Mouse (Mus musculus) midbrain, embryonic 11.5 days (tissue): Measurements from ENCODE around the gene Ptprn. TPM values are rescaled to one million over a fixed set of nuclear protein-coding genes. Genes with fewer than 3 reads are reported as not detected.

Source experiments
- ATAC-seq: fragments of 200-750 bp; cut with Nextera tagmentation; 2 replicates; pipeline ENCODE4 v1.8.0; 2017; ENCODE audit warnings: moderate TSS enrichment, moderate library complexity; ENCODE audit not compliant: low FRiP score
- DNase-seq: peaks from one replicate; pipeline ENCODE4 v3.0.0; 2015; ENCODE audit warnings: low spot score; ENCODE audit errors: missing footprints
- H3K27ac ChIP-seq: fragments of 300-500 bp; sonication (generic); 2 replicates; pipeline ENCODE4 v1.5.1; 2014; ENCODE audit warnings: low read depth, low read length
- H3K27me3 ChIP-seq: fragments of 300-500 bp; sonication (generic); 2 replicates; pipeline ENCODE4 v1.6.1; 2014; ENCODE audit warnings: mild to moderate bottlenecking, low read length, moderate library complexity, mixed read lengths; ENCODE audit not compliant: control insufficient read depth, insufficient read depth
- H3K36me3 ChIP-seq: fragments of 300-500 bp; sonication (generic); 2 replicates; pipeline ENCODE4 v1.6.1; 2014; ENCODE audit warnings: mild to moderate bottlenecking, low read length, moderate library complexity, mixed read lengths; ENCODE audit not compliant: control insufficient read depth, insufficient read depth
- H3K4me1 ChIP-seq: fragments of 300-500 bp; sonication (generic); 2 replicates; pipeline ENCODE4 v1.6.1; 2014; ENCODE audit warnings: low read length; ENCODE audit not compliant: control insufficient read depth, insufficient read depth
- H3K4me2 ChIP-seq: fragments of 300-500 bp; sonication (generic); 2 replicates; pipeline ENCODE4 v1.6.1; 2014; ENCODE audit warnings: mild to moderate bottlenecking, moderate library complexity
- H3K4me3 ChIP-seq: fragments of 300-500 bp; sonication (generic); 2 replicates; pipeline ENCODE4 v1.5.1; 2014; ENCODE audit warnings: low read depth, low read length
- H3K9ac ChIP-seq: fragments of 300-500 bp; sonication (generic); 2 replicates; pipeline ENCODE4 v1.6.1; 2014; ENCODE audit warnings: low read length
- H3K9me3 ChIP-seq: fragments of 300-500 bp; sonication (generic); 2 replicates; pipeline ENCODE4 v1.6.1; 2016; ENCODE audit warnings: low read length; ENCODE audit not compliant: control insufficient read depth
- WGBS: fragments of 180-500 bp; shearing (Covaris S2); extraction: QIAGEN DNeasy Blood & Tissue Kit; methylation state at CpG from one replicate; pipeline ENCODE4 v1.1.7; 2014; 5-methylcytosine and 5-hydroxymethylcytosine counted together
- polyA plus RNA-seq: library from polyadenylated mRNA; unstranded; fragments of >200 nt; fragmentation: Nextera tagmentation; extraction: Ambion mirVana; gene quantifications from 2 replicates; pipeline ENCODE4 v1.2.1, GENCODE M21; 2014

The Ptprn gene
- 4.2 and 4.4 TPM in 2 replicates for polyA plus RNA-seq

DNA sequence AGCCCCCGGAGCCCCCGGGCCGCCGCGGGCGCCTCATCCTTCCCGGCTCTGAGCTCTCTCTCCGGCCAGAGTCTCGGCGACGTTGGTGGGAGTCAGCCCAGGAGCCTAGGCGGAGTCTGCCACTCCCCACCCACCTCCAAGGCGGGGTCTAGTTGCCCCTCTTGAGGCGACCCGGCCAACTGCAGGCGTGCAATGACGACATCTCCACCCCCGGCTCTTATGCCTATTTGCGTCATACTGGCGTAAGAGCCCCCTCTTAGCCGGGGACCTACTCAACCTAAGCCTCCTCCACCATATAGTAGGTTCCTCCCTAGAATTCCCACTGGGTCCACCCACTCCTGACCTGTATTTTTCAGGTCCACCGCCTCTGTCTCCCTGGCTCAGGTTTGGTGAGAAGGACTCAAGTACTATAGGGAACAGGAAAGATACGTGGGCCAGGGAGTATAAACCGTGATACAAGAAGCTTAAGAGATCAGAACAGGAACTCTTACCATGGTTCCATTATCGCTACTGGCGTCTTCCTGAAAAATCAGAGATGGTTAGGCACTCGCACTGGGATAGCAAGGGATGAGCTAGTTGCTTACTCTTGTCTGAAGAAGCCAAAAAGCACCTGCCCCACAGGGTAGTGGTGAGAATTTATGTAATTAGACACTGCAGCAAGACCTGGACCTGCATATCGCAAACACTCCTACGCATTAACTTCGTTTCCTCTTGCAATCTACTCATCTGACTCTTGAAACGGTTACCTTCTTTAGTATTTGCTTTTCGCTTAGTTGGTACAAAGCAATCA is at the start of gene Ptprn:
Gene Ptprn (minus strand): TSS at position 412 of the 790 bp plus-strand sequence.
- no peak within 1 kb of the TSS for H3K27ac ChIP-seq
- peak within 1 kb of the TSS; percentile 52 for H3K9ac ChIP-seq
- ATAC-seq = peak; percentile 63
- H3K4me2 ChIP-seq = peak within 1 kb of the TSS; percentile 67
- peak; percentile 87 for DNase-seq
- peaks cover 26% of the 10 kb centered on the region for H3K27me3 ChIP-seq
- no peaks in the 10 kb centered on the region for H3K9me3 ChIP-seq
- H3K4me1 ChIP-seq = no peaks in the 10 kb centered on the region
- peak within 1 kb of the TSS; percentile 42 for H3K4me3 ChIP-seq
- H3K36me3 ChIP-seq = no peaks in the 10 kb centered on the region
- 13% methylated on average over 32 of the region's 32 CpGs for WGBS

DNA sequence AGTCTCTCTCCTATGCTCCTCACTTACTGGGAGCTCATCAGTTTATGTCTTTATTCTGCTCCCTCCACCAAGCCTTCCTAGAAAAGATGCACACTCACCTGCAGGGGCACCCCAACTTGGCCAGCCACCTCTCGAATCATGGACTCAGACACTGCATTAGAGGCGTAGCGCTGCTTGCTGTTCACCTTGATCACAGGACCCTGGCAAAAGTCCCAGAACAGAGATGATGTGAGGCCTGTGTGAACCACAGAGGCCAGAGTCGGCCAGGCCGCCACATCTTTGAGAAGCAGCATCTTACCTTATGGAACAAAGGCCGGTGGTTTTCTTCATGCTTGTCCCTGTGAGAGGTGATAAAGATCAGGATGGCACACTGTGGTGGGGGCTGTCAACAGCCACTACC is 47.4 kb upstream of the Ptprn start:
- no peak for ATAC-seq

GRCm38 (mm10) chr1:75304662-75305061 is 40.4 kb upstream of the Ptprn start:
- Histone ChIP-seq H3K4me2 (no peak overlapping the region), H3K9ac (no peak overlapping the region), H3K9me3 (no peaks in the 10 kb centered on the region), H3K27me3 (no peaks in the 10 kb centered on the region), H3K27ac (no peak overlapping the region), H3K4me1 (no peaks in the 10 kb centered on the region), H3K4me3 (no peak overlapping the region), H3K36me3 (peaks cover 9% of the 10 kb centered on the region)
- DNase-seq (no peak), ATAC-seq (no peak)
- whole genome bisulfite sequencing = 84% methylated on average over 2 of the region's 2 CpGs

More for the DNA sequence above, 47.4 kb upstream of the Ptprn start:
- Histone ChIP-seq H3K9me3 (no peaks in the 10 kb centered on the region), H3K9ac (no peak overlapping the region), H3K4me1 (peaks cover 7% of the 10 kb centered on the region), H3K4me3 (no peak overlapping the region), H3K36me3 (peaks cover 23% of the 10 kb centered on the region), H3K27me3 (no peaks in the 10 kb centered on the region), H3K4me2 (no peak overlapping the region), H3K27ac (no peak overlapping the region)
- DNase-seq = no peak
- 93% methylated on average over 6 of the region's 6 CpGs for WGBS

DNA sequence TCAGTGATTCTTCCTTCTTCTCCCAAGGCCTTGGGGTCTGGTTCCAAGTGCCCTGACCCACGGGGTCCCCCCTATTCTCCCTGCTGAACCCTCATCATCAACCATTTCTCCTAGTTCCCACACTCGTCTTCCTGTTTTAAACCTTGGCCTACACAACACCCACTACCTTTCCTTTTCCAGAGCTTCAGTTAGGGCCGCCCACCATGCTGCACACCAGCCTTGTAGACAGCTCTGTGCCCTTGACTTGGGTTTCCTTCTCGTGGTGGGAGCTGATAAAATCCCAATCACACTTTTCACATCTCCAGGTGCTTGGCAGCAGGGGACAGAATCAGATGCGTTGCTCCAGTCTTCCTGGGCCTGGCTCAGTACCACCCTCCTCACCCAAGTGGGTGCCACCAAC is 30.0 kb upstream of the Ptprn start:
- Histone ChIP-seq H3K9me3 (no peaks in the 10 kb centered on the region), H3K4me1 (peaks cover 7% of the 10 kb centered on the region), H3K9ac (no peak overlapping the region), H3K4me3 (no peak overlapping the region), H3K27ac (no peak overlapping the region), H3K4me2 (no peak overlapping the region), H3K27me3 (no peaks in the 10 kb centered on the region), H3K36me3 (no peaks in the 10 kb centered on the region)
- WGBS = 81% methylated on average over 5 of the region's 5 CpGs
- no peak for DNase-seq
- ATAC-seq = no peak

- DNase-seq (no peak), ATAC-seq (no peak)
- 83% methylated on average over 5 of the region's 5 CpGs for WGBS
- Histone ChIP-seq H3K9me3 (no peaks in the 10 kb centered on the region), H3K4me2 (no peak overlapping the region), H3K27me3 (no peaks in the 10 kb centered on the region), H3K36me3 (no peaks in the 10 kb centered on the region), H3K4me3 (no peak overlapping the region), H3K4me1 (peaks cover 14% of the 10 kb centered on the region), H3K9ac (no peak overlapping the region), H3K27ac (no peak overlapping the region)
Observed at GRCm38 (mm10) chr1:75293331-75293701, 29.0 kb upstream of the Ptprn start.

GRCm38 (mm10) chr1:75292476-75293330 is 28.4 kb upstream of the Ptprn start:
- ATAC-seq (no peak), DNase-seq (no peak)
- peaks cover 14% of the 10 kb centered on the region for H3K4me1 ChIP-seq
- no peak overlapping the region for H3K9ac ChIP-seq
- no peak overlapping the region for H3K4me2 ChIP-seq
- H3K27me3 ChIP-seq = no peaks in the 10 kb centered on the region
- H3K9me3 ChIP-seq = no peaks in the 10 kb centered on the region
- no peak overlapping the region for H3K27ac ChIP-seq
- H3K4me3 ChIP-seq = no peak overlapping the region
- WGBS = 67% methylated on average over 12 of the region's 12 CpGs
- H3K36me3 ChIP-seq = no peaks in the 10 kb centered on the region

GRCm38 (mm10) chr1:75291321-75291720 is 27.0 kb upstream of the Ptprn start:
- Histone ChIP-seq H3K27me3 (no peaks in the 10 kb centered on the region), H3K4me3 (no peak overlapping the region), H3K9ac (no peak overlapping the region), H3K36me3 (no peaks in the 10 kb centered on the region), H3K4me2 (no peak overlapping the region), H3K27ac (no peak overlapping the region), H3K4me1 (peaks cover 14% of the 10 kb centered on the region), H3K9me3 (no peaks in the 10 kb centered on the region)
- WGBS = 89% methylated on average over 8 of the region's 8 CpGs
- ATAC-seq (no peak), DNase-seq (no peak)

DNA sequence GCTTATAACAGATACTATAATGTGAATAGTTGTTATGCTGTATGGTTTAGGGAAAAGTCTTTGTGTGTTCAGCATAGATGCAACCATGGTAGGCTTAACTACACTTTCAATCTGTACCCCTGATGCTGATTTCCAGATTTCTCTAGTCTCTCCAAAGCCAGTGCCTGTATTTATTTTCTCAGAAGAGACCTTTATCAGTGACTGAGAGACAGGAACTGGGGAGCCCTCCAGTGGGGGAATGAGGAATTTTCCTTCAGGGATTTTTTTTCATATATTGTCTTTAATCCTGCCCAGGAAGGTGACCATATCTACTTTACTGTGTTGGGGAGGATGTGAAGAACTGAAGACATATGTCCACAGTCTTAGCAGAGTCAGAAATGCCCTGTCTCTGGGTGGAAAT is 26.3 kb upstream of the Ptprn start:
- ATAC-seq = peak; percentile 30; the same call in 1 of the 2 replicates
- H3K27ac ChIP-seq = no peak overlapping the region; the same call in 1 of the 2 replicates

GRCm38 (mm10) chr1:75289888-75290431 is 25.7 kb upstream of the Ptprn start:
- peak; percentile 25; the same call in 1 of the 2 replicates for ATAC-seq
- H3K4me3 ChIP-seq = no peak overlapping the region
- no peaks in the 10 kb centered on the region for H3K36me3 ChIP-seq
- 46% methylated on average over 8 of the region's 8 CpGs for WGBS
- H3K9me3 ChIP-seq = no peaks in the 10 kb centered on the region
- H3K4me1 ChIP-seq = peaks cover 14% of the 10 kb centered on the region
- H3K9ac ChIP-seq = no peak overlapping the region
- H3K27ac ChIP-seq = peak overlapping the region; percentile 25
- peak overlapping the region; percentile 15; the same call in 1 of the 2 replicates for H3K4me2 ChIP-seq
- H3K27me3 ChIP-seq = no peaks in the 10 kb centered on the region
- peak; percentile 88 for DNase-seq

More for the DNA sequence above, 26.3 kb upstream of the Ptprn start:
- no peak overlapping the region for H3K4me3 ChIP-seq
- no peaks in the 10 kb centered on the region for H3K27me3 ChIP-seq
- no peak overlapping the region for H3K9ac ChIP-seq
- H3K9me3 ChIP-seq = no peaks in the 10 kb centered on the region
- H3K4me2 ChIP-seq = no peak overlapping the region
- H3K4me1 ChIP-seq = peaks cover 14% of the 10 kb centered on the region
- peak; percentile 92 for DNase-seq
- H3K36me3 ChIP-seq = no peaks in the 10 kb centered on the region
